Mouse (Mus musculus): ENCODE measurements around the gene Cxadr.

Gene Cxadr

GRCm38 (mm10) chr16:78305606-78306100, 4.4 kb downstream of the Cxadr start:
- DNase-seq (ENCODE audit: low spot score in 2 of 2) = no peak

GRCm38 (mm10) chr16:78306606-78307005, 5.3 kb downstream of the Cxadr start:
- DNase-seq (ENCODE audit: low spot score in 2 of 2) = no peak

GRCm38 (mm10) chr16:78307476-78308192, 6.3 kb downstream of the Cxadr start:
- no peak for DNase-seq (ENCODE audit: low spot score in 2 of 2)

- no peak for DNase-seq (ENCODE audit: low spot score in 2 of 2)
Measured at GRCm38 (mm10) chr16:78309258-78309657, 8.0 kb downstream of the Cxadr start.

GRCm38 (mm10) chr16:78313135-78313887, 12.0 kb downstream of the Cxadr start:
- DNase-seq (ENCODE audit: low spot score in 2 of 2) = no peak

GRCm38 (mm10) chr16:78314026-78314425, 12.7 kb downstream of the Cxadr start:
- DNase-seq (ENCODE audit: low spot score in 2 of 2) = no peak

- peak in 1 of 2 experiments; percentile 6 for DNase-seq (ENCODE audit: low spot score in 2 of 2)
Measured at GRCm38 (mm10) chr16:78316849-78317248, 15.6 kb downstream of the Cxadr start.

- DNase-seq (ENCODE audit: low spot score in 2 of 2) = no peak
Measured at GRCm38 (mm10) chr16:78317960-78318359, 16.7 kb downstream of the Cxadr start.

- DNase-seq (ENCODE audit: low spot score in 2 of 2) = no peak
Measured at GRCm38 (mm10) chr16:78319711-78320110, 18.4 kb downstream of the Cxadr start.

GRCm38 (mm10) chr16:78321559-78321958, 20.3 kb downstream of the Cxadr start:
- DNase-seq (ENCODE audit: low spot score in 2 of 2) = no peak

- no peak for DNase-seq (ENCODE audit: low spot score in 2 of 2)
Measured at GRCm38 (mm10) chr16:78322140-78322539, 20.9 kb downstream of the Cxadr start.

GRCm38 (mm10) chr16:78325972-78326848, 24.9 kb downstream of the Cxadr start:
- no peak for DNase-seq (ENCODE audit: low spot score in 2 of 2)

GRCm38 (mm10) chr16:78327562-78327961, 26.3 kb downstream of the Cxadr start:
- DNase-seq (ENCODE audit: low spot score in 2 of 2) = no peak

GRCm38 (mm10) chr16:78327999-78328398, 26.7 kb downstream of the Cxadr start:
- DNase-seq (ENCODE audit: low spot score in 2 of 2) = no peak

GRCm38 (mm10) chr16:78337226-78337625, 35.9 kb downstream of the Cxadr start:
- no peak for DNase-seq (ENCODE audit: low spot score in 2 of 2)

GRCm38 (mm10) chr16:78341356-78341755, 40.1 kb downstream of the Cxadr start:
- DNase-seq (ENCODE audit: low spot score in 2 of 2) = no peak

GRCm38 (mm10) chr16:78342767-78343166, 41.5 kb downstream of the Cxadr start:
- no peak for DNase-seq (ENCODE audit: low spot score in 2 of 2)

- no peak for DNase-seq (ENCODE audit: low spot score in 2 of 2)
Measured at GRCm38 (mm10) chr16:78343792-78344191, 42.5 kb downstream of the Cxadr start.

- no peak for DNase-seq (ENCODE audit: low spot score in 2 of 2)
Measured at GRCm38 (mm10) chr16:78346662-78347327, 45.5 kb downstream of the Cxadr start.

- DNase-seq (ENCODE audit: low spot score in 2 of 2) = no peak
Measured at GRCm38 (mm10) chr16:78347328-78347926, 46.1 kb downstream of the Cxadr start.

- no peak for DNase-seq (ENCODE audit: low spot score in 2 of 2)
Measured at GRCm38 (mm10) chr16:78357757-78358156, 56.5 kb downstream of the Cxadr start.

All from spleen, postnatal 36 days (tissue).